Mouse (Mus musculus): ENCODE data around the gene Dirc2.

Gene Dirc2

DNA sequence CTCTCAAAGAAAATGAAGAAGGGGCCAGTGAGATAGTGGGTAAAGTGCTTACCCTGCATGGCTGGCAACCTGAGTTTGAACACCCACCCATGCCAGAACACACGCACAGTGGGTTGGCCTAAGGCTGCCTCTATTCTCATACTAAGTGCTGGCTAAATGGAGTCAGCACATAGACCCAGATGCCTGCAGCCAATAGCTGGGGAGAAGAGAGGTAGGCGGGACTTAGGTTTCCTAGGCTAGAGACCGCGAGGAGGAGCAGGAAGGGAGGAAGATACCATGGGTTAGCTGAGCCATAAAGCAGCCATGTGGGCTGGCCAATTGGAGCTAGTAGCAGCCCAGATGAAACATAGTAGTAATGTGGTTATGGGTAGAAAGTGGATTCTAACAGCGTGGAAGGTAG is 3.4 kb upstream of the Dirc2 start:
- no peak for DNase-seq

DNA sequence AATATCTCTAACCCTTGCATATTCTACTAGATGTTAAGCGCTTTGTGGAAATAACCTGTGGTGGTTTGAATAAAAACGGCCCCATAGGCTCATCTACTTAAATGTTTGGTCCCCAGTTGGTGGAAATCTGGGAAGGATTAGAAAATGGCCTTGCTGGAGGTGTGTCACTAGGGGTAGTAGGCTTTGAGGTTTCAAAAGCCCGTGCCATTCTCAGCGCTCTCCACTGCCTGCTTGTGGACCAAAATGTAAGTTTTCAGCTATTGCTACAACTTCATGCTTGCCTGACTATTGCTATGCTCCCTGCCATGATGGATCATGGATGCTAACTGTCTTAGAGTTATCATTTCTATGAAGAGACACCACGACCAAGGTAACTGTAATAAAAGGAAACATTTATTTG is 2.5 kb upstream of the Dirc2 start:
- no peak for DNase-seq

DNA sequence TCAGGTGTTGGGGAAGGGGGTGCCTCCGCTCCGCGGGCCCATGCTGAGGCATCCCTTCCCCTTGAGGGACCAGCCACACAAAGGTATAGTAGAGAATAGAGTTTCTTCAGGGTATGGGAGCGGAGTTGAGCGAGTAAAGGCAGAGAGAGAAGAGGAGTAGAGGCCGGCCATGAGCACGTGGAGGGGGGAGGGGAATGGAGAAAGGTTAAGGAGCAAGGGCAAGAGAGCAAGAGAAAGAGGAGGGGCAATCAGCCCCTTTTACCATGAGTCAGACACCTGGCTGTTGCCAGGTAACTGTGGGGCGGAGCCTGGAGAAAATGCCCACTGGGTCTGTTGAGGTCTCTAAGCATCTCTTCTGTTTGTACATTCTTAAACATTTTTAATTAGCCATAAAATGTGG is 2.0 kb upstream of the Dirc2 start:
- no peak for DNase-seq

DNA sequence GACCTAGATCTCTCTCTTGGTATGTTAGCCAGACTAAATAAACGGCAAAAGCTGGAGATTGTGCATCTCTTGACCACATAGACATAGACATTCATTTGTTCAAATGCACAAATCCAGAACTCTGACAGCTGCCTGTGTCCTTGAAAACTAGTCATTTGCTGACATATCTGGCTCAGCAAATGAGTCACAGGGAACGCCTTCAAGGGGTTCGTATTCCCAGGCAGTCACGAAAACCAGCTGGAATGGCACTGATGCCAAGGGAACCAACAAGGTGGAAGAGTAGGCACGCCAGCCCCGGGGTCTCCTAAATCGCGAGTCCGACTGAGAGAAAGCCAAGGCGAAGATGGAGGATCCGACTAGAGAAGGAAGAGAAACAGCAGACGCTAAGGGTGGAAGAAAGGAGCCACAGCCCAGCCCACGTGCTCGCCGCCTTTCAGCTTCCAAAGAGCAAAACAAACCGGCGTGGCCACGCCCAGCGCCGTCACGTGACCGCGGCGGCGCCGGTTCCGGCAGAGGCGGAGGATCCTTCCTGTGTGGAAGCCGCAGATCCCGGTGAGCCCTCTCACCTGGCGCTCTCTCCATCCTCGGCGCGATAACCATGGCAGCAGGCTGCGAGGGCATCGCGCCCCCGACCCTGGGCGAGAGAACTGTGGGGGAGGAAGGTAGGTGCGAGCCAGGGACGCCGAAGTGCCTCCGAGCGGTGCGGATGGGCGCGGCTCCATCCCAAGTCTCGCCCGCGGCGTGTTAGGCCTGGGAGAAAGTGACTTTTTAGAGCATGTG is 912 bp upstream of the Dirc2 start, which contains the start of gene Hspbap1:
Hspbap1 (plus strand) TSS at position 498 of the 780 bp plus-strand sequence.
- peak; percentile 92 for DNase-seq

DNA sequence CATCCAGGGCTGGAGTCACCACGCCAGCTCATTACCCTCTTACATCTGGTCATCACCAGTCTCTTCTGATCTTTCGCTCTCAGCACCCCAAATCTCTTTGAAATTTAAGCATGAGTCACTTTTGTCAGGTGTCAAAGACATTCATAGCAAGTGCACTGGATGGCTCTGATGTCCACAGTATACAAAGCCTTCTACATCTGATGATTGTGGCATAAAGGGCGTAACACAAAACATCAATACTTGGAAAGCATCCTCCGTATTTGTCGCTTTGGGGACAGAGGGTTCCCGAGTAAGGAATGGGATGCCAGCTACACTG is 729 bp downstream of the Dirc2 start:
- no peak for DNase-seq

DNA sequence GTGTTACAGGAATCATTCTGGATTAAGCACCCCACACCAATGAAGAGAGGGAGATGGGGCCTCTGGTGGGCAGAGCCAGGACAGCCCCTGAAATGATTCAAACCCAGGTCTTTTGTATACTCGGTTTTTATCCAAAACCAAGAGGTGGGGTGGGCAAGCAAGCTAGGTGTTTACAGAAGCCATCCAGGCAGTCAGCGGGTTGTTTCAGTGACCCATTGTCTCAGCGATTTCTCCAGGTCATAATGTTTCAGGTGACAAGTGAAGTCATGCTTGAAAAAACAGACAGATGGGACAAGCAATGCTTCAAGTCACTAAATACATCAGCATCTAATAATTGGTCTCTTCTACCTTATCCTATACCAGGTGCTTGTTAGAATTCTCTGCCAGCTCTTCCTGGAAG is 2.8 kb downstream of the Dirc2 start:
- no peak for DNase-seq

DNA sequence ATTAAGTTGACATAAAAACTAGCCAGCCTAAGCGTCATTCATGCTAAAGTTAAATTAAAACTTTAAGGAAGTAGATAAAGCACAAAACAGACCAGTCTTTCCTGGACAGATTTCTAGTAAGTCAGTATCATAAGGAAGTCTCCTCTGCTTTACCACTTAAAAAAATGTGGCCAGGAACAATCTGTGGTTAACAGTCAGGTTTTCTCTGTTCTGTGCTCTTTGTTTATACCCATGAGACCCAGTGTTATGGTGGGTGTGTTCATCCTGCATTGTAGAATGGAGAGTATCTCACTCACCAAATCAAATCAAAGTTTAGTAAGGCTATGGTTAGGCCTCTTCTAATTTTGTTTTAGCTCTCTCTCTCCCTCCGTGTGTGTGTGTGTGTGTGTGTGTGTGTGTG is 3.7 kb downstream of the Dirc2 start:
- DNase-seq = no peak

DNA sequence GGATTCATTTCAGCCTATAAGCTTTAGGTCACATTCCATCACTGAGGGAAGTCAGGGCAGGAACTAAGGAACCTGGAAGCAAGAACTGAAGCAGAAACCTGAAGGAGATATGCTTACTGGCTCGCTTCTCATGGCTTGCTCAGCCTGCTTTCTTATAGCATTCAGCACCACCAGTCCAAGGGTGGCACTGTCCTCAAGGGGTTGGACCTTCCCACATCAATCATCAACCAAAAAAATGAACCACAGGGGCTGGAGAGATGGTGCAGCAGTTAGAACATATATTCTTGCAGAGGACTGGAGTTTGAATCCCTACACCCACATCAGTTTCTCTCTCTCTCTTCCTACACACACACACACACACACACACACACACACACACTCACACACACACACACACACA is 4.2 kb downstream of the Dirc2 start:
- no peak for DNase-seq

DNA sequence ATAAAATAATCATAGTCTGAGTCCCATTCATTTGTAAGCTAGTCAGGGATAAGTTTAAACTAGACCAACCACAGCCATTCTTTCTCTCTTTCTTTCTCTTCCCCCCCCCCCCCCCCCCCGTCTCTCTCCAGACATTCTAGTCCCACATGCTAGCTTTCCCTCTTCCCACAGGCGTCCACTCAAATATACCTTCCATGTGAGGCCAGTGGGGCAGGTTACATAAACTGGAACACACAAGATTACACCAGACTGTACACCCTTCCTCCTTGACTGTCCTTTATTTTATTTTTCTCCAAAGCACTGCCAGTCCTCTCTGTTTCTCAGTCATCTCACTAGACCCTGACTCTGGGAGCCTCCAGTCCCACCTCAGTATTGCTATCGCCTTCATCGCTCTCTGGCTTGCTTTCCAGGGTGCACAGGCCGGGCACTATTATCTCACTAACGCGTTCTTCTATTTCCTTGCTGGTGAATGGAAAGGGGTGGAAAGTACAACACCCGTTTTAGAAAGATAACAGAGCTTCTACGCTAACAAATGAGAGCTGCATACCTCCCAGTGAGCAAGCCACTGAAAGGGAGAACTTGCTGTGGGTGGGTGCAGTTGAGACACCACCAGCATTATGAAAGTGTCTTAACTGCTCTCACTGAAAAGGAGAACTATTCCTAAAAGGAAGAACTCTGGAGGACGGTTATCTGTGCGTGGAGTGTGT is 5.4 kb downstream of the Dirc2 start:
- no peak for DNase-seq

DNA sequence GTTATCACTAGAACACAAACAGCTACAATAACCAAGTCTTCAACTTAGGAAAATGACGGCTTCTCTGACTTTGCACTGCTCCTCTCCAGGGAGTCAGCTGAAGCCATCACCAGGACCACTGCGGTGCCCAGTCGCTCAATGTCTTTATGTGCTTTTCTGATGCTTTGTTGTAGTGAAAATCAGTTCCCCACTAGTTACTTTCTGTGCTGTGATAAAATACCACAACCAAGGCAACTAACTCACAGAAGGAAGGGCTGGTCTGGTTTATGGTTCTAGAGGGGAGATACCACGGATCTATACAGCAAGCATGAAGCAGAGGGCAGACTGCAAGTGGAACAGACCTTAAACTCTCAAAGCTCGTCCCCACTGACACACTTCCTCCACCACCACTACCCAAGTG is 9.8 kb downstream of the Dirc2 start:
- DNase-seq = no peak

DNA sequence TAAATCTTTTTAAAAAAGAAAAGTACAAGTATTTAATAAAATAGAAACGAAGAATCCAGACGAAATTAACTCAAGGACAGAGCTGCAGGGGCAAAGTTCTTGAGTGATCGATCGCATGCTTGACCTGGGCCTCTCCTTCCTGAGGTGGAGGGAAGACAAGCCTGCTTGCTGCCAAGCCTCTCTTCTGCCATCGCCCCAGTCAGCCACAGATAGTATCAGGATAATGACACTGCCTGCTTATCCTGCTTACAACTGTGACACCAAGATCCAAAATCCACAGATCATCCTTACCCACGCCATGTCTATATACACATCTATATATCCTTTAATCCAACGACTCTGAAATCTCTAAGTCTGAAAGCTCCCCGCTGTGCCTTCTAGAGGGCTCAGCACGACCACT is 12.5 kb downstream of the Dirc2 start:
- no peak for DNase-seq

DNA sequence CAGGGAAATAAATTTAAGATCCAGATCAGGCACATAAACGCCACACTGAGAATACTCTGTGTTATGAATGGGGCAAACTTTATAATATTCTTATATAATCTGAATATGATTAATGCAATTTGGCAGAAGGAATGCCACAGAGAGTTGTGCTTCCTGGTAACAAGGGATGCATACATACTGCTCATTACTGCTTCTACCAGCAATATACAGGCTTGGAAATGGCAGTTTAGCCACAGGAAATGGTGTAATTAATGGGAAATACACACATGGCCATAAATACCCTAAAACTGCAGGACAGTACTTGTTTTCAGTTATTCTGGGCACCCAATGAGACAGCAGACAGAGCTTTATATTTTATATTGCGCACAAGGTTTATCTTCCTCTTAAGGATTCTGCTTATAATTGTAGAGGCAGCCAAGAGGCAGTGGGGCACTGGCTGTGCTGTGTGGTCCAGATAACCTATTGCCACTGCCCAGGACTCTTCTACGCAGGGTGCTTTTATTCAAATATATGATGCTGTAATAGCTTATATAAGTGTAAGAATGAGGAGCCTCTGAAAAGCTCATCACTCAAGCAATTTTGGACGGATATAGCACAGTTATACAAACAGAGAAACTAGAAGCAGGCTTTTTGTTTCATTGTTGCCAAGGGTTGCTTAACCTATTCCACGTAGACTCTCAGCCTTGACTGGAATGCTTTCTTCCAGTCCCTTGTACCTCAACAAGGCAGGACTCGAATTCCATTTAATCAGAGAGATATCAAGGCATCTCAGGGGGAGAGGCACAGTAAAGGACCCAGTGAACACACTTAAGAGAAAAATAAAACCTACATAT is 13.4 kb downstream of the Dirc2 start:
- no peak for DNase-seq

DNA sequence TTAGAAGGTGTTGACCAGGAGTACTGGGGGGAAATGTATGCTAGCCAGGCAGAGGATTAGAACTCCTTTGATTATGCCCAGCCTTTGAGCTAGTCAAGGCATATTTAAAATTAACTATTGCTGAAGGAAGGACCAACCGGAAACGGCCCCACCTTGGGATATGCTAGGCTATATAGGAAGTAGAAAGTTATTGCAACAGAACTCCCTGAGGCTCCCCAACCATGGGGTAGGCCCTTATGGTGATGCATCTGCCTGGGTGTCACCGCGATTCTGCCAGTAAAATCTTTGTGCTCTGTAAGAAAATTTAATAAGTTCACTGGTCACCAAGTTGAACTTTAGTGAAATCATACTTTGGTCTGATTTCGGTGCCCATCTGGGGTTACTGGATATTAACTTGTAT is 15.2 kb downstream of the Dirc2 start:
- DNase-seq = no peak

DNA sequence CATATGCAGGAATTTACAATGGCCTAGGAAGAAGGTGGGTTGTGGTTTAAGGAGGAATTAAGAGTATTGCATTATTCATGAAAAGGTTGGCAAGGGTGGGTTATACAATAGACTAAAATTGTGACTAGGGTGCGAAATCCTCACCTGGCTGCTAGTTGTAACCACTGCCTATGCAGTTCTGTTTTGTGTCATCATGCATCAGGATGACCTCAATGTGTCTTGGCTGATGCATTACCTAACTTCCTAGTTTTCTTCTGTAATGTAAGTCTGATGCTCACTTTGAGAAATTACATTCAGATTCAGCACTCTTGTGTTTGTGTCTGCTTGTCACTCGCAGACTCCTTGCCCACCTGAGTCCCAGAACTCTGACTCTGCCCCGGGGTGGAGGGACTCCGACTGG is 17.3 kb downstream of the Dirc2 start:
- DNase-seq = no peak

DNA sequence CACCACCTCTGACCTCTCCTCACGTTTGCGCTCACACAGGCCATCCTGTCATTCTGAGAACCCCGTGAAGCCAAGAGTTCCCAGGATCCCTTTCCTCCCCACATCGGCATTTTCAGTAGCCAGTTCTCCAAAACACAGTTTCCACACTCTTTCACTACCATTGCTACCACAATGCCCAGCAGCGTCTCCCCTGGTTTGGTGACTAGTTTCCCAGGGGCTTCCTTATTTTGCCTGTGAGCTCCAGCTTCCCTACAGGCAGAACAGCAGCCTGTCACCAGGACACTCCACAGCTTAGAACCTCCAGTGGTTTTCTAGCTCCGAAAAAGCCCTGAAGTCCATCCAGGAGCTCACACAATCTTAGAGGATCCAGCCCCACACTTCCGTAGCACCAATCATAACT is 19.8 kb downstream of the Dirc2 start:
- no peak for DNase-seq

DNA sequence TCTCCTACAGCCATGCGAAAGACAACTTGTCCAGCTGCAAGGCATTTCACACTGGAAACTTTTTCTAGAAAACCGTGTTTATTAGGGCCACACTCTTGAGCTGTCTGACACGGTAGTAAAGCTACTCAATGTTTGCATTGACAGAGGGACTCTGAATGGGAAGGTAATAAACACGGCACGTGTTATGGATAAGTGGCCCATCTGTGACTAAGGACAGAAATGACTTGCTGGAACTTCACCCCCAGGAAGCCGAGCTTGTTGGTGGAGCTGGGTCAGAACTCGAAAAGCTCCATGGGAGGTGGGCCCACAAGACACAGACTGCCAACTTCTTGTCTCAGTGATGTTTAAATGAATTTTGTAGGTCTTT is 20.9 kb downstream of the Dirc2 start:
- no peak for DNase-seq

DNA sequence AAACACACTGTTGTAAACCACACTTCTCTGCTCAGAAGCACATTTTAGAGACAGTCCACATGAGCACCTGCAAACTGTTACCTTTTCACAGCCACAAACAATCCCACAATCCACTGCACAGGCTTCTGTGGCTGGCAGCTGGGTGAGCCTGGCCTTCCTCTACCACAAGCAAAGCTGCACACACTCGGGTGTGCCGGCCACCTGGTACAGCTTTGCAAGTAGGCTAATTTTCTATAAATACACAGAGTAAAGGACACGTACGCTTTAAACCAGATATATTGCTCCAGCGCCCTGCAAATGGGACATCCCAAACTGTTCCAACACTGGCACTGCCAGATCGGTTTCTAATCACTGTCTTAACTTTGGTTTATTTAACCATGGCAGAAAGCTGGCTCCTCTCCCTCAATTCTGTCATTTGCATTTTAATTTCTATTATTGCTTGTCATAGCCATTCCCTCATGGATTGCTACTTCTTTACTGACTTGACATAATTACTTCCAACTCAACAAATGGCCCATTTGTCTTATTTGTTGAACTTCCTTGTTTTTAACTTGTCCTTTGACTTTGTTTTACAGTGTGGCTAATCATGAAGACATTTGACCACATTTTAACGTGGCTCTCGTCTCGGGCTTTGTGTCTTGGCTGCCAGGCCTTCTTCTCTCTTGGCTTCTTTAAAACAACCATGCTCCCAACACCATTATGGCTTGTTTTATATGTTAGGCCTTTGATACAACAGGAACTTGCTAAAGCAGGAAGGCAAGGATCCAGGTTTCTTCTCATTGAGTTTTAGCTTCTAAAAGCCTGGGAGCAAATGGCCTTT is 21.5 kb downstream of the Dirc2 start:
- DNase-seq = no peak

DNA sequence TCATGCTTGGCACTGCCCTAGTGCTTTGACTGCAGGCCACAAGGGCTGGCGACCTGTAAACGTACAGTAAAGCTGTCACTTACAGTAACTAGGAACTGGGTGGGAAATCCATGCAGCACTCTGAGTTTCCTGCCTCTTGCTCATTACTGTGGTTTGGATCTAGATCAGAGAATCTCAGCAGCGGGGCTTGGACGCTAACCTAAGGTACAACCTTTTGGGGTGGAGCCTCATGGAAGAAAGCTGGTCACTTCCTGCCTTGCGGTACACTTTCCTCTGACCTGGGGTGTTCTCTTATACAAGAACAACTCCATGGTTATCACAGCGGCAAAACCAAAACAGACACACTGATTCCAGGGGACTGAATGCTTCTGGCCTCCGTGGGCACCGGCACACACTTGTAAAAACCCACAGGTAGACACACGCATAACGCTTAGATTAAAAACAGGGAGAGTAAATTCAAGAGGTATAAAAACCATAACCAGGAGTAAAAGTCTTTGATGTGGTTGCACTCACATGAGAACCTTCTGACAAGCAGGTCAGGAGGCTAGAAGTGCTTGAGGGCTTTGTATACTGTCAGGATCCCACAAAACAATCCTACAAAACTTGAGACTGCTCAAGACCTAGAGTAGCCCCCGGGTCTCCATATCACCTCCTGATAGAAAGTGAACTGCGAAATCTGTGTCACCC is 26.8 kb downstream of the Dirc2 start:
- DNase-seq = no peak

DNA sequence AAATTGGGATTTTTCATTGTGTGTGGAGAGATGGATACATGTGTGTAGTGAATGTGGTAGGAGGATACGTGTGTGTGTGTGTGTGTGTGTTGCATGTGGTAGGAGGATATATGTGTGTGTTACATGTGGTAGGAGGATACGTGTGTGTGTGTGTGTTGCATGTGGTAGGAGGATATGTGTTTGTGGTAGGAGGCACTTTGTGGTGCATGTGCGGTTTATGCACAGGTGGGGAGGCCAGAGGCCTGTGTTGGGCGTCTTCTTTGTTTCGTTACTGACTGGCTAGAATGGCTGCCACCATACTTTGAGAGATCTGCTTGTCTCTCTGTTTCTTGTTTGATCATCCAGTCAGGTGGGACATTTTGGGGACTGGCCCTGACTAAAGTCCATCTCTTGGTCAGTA is 27.5 kb downstream of the Dirc2 start:
- no peak for DNase-seq

DNA sequence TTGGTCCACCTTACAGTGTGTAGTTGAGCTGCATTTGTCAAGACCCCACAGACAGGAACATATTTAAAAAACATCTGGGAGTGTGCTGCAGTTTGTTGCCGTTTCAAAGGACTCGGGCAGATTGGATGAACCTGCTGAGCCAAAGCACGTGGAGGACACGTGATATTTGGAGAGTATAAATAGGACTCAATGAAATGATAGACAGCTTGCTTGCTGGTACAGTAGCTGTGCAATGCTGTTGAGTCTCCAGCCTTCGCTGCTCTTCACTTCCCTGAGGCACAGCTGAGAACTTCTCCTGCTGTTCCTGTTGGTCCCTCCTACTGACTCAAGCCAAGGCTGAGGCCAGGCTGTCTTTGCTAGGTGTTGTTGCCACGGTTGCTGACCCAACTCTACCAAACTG is 28.2 kb downstream of the Dirc2 start:
- DNase-seq = no peak

DNA sequence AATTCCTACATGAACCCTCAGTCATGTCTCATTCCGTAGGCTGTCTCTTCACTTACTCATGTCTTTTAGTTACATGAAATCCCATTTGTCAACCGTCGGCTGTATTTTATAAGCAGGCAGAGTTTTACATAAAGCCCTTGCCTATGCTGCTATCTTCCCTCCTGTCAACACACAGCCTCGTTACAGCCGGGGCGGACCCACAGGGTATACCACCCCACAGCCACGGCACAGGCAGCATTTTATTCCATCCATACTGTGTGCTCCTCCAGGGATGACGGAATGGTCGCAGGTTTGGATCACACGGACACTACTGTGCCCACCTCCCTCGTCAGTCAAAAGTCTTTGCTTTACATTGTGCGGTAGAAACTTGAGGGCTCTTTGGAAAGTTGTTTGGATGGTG is 28.8 kb downstream of the Dirc2 start:
- no peak for DNase-seq

DNA sequence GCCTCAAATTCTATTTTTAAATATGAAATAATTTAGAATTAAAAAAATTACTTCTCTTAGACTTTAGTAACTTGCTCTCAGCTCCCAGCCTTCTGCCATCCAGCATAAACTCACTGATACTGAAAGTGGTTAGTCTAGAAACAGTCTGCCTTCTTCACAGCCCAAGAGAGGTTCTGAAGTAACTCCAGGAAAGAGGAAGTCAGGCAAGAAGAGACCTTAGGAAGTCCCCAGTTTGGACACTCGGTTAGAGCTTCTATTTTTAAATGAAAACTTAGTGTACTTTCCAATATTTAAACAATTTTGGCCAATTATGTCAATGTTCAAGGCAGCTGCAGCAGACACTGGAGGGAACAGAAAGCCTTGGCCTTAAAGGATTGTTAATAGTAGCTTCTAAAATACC is 29.6 kb downstream of the Dirc2 start:
- no peak for DNase-seq

All from lung, postnatal 14 days (tissue).